Mouse (Mus musculus): ENCODE results near the gene Gm20661. TPM values are rescaled to one million over a fixed set of nuclear protein-coding genes. Genes with fewer than 3 reads are reported as not detected.

The Gm20661 gene
- total RNA-seq (2021): 1 to 10 TPM; 1.0 to 1.4 TPM

DNA sequence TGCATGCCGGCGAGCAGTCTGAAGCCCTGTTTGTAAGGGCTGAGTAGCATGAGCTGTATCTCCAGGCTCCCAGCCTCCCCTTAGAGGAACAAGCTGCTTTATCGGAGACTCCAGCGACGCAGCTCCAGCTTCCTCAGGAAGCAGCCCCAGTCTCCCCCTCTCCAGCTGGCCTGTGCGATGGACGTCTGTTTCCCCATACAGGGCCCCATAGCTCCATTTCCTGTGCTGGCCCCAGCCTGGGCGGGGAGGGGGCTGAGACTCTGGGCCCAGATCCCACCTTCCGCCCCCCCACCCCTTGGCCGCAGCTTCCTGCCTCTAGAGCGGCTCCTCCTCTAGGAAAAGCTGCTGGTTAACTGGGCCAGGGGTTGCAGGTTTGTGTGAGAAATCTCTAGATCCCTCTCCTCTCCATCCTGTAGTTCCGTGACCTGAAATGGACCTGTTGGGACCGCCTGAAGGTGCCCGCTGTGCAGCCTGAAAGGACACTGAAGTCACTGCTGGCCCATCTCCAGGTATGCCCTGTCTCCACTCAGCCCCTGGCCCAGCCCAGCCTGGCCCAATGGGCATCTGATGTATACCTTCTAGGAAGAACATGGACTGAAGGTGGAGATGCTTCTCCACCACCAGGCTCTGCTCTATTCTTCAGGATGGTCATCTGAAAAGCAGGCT is at the start of gene Gm20661:
Gene Gm20661, plus strand, starts transcription at position 378 of the 666 bp plus-strand sequence.
- peak; percentile 32 to 34 for DNase-seq (ENCODE audit: extremely low spot score in 1 of 2, low spot score in 1 of 2)

DNA sequence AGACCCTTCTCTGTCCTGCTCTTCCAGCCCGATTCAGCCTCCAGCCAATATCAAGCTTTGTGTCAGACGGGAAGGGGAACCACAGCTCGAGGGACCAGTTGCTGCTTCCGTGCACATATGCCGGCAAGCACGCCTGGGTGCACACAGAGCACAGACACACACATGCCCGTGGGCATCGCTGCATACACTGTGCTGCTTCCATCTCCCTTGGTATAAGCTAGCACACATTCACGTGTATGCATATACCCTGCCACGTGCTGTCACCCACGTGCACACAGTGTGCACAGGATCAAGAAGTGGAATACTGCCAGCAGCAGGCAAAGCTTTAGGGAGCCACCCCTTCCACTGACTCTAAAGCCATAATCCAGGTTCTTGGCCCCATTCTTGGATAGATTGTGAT is 48.7 kb upstream of the Gm20661 start:
- DNase-seq (ENCODE audit: extremely low spot score in 1 of 2, low spot score in 1 of 2): no peak

DNA sequence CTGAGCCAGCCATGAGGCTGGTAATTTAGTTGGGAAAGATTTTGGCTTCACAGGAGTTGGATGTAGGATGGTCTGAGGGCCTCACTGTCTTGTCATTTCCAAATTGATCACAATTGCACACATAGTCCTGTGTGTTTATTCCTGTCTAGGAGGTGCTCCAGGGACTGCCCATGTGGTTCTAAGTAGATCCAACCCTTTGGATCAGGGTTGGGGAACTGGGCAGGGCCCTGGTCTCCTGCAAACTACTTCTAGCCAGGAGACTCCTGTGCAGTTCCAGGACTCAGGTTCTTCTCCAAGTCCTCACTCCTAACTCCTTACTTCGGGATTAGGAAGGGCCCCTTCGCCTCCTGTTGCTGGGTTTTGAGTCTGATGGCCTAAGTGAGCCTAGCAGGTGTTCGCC is 47.5 kb upstream of the Gm20661 start, which contains the start of gene Camkv:
Gene Camkv, plus strand, starts transcription at position 301 of the 400 bp plus-strand sequence.
- no peak for DNase-seq (ENCODE audit: extremely low spot score in 1 of 2, low spot score in 1 of 2)

DNA sequence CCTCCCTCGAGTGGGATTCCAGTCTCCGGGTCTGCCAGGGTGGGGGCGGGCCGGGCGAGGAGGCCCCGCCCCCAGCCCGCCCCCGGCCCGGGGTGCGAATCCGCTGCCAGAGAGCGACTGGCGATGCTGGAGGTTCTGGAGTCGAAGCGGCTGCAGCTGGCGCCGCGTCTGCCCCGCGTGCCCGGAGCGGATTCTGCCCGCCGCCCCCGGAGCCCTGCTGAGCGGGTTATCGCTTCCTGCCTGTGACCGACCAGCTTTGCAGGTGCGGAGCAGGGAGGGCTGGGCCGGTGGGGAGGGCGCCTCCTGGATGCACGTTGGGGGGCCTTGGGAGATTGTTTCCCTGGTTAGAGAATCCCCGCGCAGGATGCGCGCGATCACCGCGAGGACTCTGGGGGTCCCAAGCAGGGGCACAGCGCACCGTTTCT is 47.1 kb upstream of the Gm20661 start:
- peak in 1 of 2 experiments; percentile 56 for DNase-seq (ENCODE audit: extremely low spot score in 1 of 2, low spot score in 1 of 2)

DNA sequence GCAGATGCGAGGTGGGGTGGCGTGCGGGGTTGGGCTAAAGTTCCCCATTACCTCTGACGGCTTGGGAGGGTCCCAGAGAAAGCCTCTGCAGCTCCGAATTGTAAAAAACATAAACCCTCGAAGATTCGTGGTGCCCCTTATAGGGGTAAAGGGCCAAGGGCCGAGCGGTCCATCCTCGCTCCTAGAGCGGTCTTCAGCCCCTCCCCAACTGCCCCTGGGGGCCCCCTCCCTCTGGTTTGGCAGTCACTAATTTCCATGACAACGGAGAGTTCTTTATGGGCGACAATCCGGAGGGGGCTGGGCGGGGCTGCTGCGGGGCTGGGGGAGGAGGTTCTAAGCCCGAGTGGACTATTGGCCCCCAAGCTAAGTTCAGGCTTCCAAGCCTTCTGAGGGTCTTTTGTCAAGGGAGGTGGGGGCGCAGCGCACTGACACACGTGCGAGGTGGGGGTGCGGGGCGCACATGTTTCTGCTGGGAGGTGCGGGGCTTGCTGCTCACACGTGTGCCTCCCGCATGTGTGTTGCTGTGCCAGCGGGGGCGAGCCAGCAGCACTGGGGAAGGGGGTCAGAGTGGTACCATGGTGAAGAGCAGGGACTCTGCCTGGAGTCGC is 46.5 kb upstream of the Gm20661 start:
- peak in 1 of 2 experiments; percentile 45 for DNase-seq (ENCODE audit: extremely low spot score in 1 of 2, low spot score in 1 of 2)

DNA sequence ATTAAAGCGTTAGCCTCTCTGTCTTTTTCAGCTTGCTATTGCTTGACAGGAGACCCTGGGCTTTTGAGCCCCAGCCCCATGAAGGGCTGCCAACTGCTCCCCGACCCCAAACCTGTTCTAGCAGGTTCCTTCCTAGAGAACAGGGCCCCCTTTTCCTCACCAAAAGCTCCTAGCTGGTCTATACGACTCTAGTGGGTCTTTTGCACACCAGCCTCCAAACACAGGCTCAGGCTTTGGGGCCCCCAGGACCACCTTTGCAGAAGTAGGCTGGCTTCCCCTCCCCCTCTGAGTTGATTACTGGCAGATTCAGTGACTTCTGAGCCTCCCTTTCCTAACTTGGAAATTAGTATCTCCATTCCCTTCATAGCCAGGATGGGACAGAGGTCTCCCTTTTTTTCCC is 46.0 kb upstream of the Gm20661 start:
- no peak for DNase-seq (ENCODE audit: extremely low spot score in 1 of 2, low spot score in 1 of 2)

DNA sequence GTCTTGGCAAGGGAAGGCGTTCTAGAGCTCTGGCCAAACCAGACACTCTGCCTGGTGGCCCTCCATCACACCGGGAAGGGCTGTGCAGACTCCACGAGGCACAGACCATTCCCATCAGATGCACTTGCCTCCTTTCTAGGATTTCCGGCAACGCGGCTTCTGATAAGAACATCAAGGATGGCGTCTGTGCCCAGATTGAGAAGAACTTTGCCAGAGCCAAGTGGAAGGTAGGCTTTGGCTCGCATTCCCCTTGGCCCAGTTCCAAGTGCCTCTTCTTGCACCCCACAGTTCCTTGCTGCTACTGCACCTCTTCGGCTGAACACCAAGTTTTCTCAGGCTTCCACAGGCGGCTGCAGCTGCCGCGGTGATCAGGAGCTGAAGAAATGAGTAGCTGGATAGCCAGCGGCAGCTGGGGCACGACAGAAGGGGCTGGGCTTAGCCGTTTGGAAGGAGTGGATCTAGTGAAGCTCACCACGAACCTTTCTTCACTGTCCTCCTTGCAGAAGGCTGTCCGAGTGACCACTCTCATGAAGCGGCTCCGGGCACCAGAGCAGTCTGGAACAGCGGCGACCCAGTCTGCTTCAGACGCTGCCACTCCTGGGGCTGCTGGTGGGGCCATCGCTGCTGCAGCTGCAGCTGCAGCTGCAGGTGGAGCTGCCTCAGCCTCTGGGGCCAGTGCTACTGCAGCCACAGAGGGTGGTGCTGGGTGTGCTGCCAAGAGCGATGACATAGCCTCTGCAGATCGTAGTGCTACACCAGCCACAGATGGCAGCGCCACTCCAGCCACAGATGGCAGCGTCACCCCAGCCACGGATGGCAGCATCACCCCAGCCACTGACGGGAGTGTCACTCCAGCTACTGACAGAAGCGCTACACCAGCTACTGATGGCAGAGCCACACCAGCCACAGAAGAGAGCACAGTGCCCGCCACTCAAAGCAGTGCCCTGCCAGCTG is 35.3 kb upstream of the Gm20661 start:
- no peak for DNase-seq (ENCODE audit: extremely low spot score in 1 of 2, low spot score in 1 of 2)

DNA sequence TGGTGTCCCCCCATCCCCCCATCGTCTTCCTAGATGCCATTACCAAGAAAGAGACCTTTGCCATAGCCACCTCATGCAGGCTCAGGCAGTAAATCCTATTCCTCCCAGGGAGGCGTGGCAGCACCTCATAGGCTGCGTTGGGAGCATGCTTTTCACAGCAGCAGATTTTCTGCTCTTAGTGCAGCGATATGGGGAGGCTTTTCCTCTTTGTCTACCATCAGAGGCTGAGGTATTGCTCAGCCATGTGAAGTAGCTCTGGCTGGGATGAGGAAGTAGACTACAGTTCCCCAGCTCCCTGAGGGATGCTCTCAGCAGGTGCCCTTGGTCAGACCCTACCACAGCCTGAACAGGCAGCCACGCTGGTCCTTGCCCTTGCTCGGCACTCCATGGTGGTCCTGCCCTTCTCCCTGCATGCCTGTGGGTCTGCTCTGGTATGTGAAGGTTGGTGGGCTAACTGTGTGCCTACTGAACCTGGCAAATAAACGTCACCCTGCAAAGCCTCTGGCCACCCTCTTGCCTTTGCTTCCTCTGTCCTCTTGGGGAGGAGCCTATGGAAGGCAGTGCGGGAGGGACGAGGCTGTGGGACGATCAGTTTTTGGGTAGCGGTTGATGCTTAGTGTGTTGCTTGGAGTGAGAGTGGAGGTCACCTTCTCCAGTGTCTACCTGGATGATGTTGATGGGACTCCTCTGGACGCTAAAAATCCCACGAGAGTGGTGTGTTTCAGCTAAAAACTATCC is 33.5 kb upstream of the Gm20661 start:
- DNase-seq (ENCODE audit: extremely low spot score in 1 of 2, low spot score in 1 of 2): no peak

DNA sequence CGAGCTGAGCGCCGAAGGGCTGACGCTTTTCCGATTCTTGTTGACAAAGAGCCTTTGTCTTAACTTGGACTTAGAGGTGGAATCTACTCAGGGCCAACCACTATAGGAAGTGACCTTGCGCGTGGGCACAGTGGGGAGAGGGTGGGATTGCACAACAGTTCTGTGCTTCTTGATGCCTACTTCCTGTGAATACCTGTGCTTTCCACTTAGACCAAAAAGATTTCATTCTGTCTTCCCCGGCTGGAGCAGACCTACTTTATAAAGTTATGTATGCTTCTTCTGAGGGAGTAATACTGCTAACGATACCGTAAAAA is 33.0 kb upstream of the Gm20661 start, which contains the start of gene Traip:
Gene Traip, plus strand, starts transcription at position 215 of the 314 bp plus-strand sequence.
- no peak for DNase-seq (ENCODE audit: extremely low spot score in 1 of 2, low spot score in 1 of 2)

DNA sequence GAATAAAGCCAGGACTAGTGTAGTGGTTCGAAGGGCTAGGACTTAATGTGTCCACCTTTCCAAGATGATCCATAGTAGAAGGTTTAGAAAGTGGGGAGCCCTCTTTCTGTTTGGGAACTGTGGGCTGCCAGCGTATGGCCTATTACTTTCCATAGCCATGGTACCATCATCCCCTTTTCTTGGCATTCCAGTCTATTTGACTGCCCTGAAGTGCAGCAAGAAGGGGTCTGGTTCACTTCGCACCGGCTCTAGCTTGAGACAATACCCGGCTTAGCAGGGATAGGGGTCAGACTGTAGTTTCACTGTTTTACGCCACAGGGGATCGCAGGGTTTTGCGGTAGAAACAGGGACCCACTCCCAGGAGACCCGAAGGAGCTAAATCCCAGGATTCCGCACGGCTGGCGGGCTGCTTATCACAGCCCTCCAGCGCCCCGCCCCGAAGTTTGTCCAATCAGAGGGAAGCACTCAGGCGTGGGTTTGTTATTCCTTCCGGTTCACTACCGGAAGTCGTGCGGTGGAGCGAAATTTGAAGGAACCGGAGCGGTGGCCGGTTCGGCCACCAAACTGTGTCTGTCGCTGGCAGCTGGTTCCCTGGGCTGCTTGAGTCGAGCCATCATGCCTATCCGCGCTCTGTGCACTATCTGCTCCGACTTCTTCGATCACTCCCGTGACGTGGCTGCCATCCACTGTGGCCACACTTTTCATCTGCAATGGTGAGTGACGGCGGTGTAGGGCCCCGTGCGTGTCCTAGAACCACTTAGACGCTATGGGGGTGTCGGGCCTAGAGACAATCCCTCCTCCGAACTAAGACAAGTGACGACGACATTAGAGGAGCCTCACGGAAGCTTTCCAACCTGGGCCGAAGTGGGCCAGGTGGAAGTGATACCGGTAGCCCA is 32.1 kb upstream of the Gm20661 start:
- peak; percentile 74 to 89 for DNase-seq (ENCODE audit: extremely low spot score in 1 of 2, low spot score in 1 of 2)

DNA sequence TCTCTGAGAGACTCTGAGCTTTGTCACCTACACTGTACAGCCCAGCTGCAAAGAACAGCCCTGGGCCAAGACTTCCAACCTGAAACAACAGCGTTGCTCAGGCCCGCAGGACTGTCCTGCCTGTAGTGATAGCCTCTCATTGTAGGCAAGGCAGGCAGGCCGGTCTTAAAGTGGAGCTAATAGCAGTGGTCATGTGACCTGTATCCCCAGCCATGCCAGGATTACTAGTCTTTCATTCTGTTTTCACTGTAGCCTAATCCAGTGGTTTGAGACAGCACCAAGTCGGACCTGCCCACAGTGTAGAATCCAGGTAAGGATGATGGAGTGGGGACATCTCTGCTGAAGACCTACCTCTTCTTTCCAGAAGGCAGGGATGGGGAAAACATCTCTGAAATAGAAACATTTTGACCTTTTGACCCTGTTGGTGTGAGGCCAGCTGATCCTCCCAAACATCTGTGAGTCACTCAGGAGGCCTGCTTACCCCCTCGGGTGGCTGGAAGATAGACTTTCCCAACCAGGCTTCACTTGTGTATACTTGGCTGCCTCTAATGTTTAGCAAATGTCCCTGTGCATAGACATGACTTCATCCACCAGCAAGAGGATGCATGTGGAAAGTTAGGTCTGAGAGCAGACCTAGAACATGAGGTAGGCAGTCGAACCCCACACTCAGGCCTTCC is 27.1 kb upstream of the Gm20661 start:
- DNase-seq (ENCODE audit: extremely low spot score in 1 of 2, low spot score in 1 of 2): no peak

DNA sequence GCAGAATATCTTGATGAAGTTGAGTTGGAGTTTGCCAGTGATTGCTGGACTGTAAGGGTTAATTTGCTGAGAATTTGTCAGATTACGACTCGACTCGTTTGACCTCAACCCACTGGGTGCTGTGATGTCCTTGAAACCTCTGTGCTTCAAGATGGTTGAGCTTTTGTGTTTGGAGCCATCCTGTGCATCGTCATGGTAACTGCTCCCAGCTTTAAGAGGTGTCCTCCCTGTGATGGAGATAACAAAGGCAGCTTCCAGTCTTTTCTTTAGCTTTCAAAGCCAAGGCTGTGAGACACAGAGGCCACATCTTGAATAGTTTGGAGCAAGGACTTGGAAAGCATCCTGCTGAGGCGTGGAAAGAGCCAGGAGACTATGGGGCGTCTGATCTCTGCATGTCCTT is 25.7 kb upstream of the Gm20661 start:
- DNase-seq (ENCODE audit: extremely low spot score in 1 of 2, low spot score in 1 of 2): no peak

DNA sequence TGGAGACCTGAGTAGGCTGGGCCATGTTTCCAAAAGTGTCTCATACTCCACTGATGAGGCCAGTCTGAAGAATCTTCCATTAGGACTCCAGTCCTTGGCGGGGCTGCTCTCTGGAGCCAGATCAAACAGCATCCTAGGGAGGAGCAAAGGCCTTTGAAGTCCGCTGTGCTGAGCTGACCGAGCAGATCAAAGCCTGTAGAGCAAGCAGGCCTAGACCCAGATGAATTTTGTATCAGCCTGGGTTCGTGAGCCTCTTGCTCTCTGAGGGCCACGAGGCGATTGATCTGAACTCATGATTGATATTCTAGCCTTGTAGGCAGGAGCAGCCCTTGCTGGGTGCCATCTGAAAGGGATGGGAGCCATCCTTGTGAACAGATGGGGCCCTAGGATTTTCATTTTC is 23.0 kb upstream of the Gm20661 start:
- no peak for DNase-seq (ENCODE audit: extremely low spot score in 1 of 2, low spot score in 1 of 2)

DNA sequence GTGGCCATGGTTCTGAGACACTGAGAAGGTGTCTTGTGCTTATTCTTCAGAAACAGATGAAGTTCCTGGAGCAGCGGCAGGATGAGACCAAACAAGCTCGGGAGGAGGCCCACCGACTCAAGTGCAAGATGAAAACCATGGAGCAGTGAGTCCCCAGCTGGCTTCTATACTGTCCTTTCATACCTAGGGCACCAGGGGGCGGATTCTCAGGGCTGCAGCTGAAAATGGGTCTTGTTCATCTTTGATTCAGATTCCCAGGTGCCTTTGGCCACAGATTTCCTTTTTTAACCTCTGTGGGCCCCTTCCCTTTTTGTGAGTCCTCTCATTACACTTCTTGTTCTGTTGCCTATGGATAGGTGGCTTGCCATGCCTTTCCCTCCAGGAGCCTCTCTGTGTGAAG is 21.9 kb upstream of the Gm20661 start:
- DNase-seq (ENCODE audit: extremely low spot score in 1 of 2, low spot score in 1 of 2): no peak

DNA sequence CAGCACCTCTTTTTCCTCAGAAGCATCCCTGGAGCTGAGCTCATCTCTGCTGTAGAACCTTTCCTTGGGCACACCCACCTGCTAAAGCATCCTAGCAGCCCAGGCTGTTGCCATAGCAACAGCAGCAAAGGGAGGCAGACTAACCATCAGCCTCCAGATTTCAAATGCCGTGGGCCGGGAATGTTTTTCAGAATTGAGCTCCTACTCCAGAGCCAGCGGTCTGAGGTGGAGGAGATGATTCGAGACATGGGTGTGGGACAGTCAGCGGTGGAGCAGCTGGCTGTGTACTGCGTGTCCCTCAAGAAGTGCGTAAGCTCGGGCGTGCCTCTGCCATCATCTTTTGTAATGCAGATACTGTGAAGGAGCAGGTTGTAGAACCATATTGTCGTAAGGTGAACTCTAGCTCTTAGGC is 21.5 kb upstream of the Gm20661 start:
- peak; percentile 53 to 67 for DNase-seq (ENCODE audit: extremely low spot score in 1 of 2, low spot score in 1 of 2)

DNA sequence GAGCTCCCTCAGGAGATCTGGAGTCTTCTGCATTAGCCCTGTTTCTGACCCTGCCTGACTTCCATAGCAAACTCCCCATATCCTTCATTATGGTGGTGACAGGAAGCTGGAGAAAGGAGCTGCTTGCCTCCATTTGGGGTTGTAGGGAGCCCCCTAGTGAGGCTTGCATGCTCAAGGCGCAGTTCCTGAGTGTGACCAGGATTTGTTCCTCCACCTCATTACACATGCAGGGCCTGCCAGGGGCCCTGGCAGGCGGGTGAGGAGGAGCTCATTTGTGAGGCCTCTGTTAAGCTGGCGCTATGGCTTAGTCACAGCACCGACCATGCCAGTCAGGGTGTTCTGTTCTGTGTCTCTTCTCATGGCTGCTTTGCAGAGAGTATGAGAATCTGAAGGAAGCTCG is 21.0 kb upstream of the Gm20661 start:
- DNase-seq (ENCODE audit: extremely low spot score in 1 of 2, low spot score in 1 of 2): peak in 1 of 2 experiments; percentile 55

DNA sequence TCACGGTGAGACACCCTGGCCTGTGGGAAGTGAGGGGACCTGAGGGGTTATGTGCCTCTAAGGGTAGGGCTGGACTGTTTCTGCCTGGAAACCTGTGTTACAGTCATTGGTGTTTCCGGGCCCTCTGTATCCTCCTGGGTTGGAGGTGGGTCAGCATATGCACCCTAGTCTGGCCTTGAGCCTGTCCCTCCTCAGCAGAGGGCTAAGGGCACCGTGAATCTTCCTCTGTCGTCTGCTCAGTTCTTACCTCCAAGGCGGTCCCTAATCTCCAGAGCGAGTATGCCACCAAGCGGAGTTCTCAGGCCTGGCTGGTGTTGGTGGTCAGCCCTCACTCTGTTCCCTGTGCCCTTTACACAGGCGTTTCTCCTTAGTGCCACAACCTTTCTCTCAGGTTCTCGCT is 19.9 kb upstream of the Gm20661 start:
- no peak for DNase-seq (ENCODE audit: extremely low spot score in 1 of 2, low spot score in 1 of 2)

DNA sequence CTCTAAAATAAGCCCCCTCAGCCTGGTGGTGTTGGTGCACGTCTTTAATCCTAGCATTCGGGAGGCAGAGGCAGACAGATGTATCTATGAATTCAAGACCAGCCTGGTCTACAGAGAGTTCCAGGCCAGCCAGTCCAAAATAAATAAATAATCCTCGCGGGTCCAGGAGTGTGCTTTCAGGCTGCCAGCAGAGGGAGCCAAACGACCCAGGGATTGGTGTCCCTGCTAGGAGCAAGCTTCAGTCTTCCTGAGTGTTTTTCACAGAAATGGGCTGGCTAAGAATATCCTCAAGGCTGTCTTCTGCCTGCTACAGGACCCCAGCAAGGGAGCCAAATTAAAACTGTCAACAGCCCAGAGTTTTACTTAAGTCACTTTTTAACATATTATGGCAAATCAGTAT is 19.2 kb upstream of the Gm20661 start:
- peak; percentile 66 to 83 for DNase-seq (ENCODE audit: extremely low spot score in 1 of 2, low spot score in 1 of 2)

DNA sequence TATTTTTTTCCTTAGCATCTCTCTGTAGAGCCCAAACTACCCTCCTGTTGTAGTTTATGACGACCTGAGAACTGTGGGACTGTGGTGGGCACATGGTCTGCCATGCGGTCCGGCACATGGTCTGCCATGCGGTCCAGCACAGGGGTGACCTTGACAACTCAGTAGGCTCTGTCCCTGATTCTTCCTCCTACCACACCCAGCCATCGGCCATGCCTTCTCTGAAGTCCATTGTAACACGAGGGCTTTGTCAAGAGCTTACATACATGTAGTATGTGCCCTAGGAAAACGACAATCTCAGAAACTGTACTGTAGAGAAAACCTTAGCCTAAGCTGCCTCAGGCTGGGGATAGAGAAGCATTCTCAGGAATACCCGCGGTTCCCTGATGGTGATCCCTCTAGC is 18.2 kb upstream of the Gm20661 start:
- no peak for DNase-seq (ENCODE audit: extremely low spot score in 1 of 2, low spot score in 1 of 2)
